ENCODE assay signal across 8 mouse cellular contexts in genomic region chrX:101641161-101641530, GRCm38 (mm10). TPM values are rescaled to one million over a fixed set of nuclear protein-coding genes. Genes with fewer than 3 reads are reported as not detected.
DNase-seq lines count a peak whose midpoint lies in the region; ATAC-seq lines count a peak whose summit lies in the region.

No protein-coding gene starts in this region.

- no peak for DNase-seq in lung, adult 18-20 months
- DNase-seq in limb, embryonic 10.5 days (ENCODE audit: low spot score) = no peak
- DNase-seq in layer of hippocampus, adult 8-10 months (ENCODE audit: low spot score in 2 of 2) = no peak
- no peak for DNase-seq in left cerebral cortex, postnatal 4 days
- DNase-seq in adrenal gland, adult 8-10 months = no peak

- H3K9me3 ChIP-seq in lung, embryonic 16.5 days (ENCODE audit: control insufficient read depth, low read length) = no peaks in the 10 kb centered on the region
- H3K9me3 ChIP-seq in embryonic facial prominence, embryonic 13.5 days = no peaks in the 10 kb centered on the region
- H3K9me3 ChIP-seq in limb, embryonic 10.5 days (replicated peaks) = no peaks in the 10 kb centered on the region
- no peaks in the 10 kb centered on the region for H3K9me3 ChIP-seq in neural tube, embryonic 15.5 days (replicated peaks)

- H3K9ac ChIP-seq in lung, embryonic 16.5 days (ENCODE audit: low read length) = peak overlapping the region; percentile 83
- H3K9ac ChIP-seq in embryonic facial prominence, embryonic 13.5 days = peak overlapping the region; percentile 85
- H3K9ac ChIP-seq in neural tube, embryonic 15.5 days (replicated peaks) = peak overlapping the region; percentile 73

- ATAC-seq in lung, embryonic 16.5 days (ENCODE audit: low read depth) = no peak
- ATAC-seq in embryonic facial prominence, embryonic 13.5 days (ENCODE audit: insufficient number of reproducible peaks, insufficient read depth, low FRiP score, low TSS enrichment, low read depth) = no peak
- no peak for ATAC-seq in neural tube, embryonic 15.5 days (ENCODE audit: low FRiP score)

- intact Hi-C loops in left cerebral cortex, postnatal 4 days (cut with DNase I) = no loop called here

- peak overlapping the region; percentile 76 for H3K27ac ChIP-seq in lung, embryonic 16.5 days (ENCODE audit: low read length)
- peak overlapping the region; percentile 87; the same call in 1 of the 2 replicates for H3K27ac ChIP-seq in embryonic facial prominence, embryonic 13.5 days
- peak overlapping the region; percentile 92 for H3K27ac ChIP-seq in limb, embryonic 10.5 days
- peak overlapping the region; percentile 89 for H3K27ac ChIP-seq in neural tube, embryonic 15.5 days (replicated peaks)

- H3K27me3 ChIP-seq in lung, embryonic 16.5 days (ENCODE audit: control insufficient read depth, insufficient read depth, low read depth, low read length) = peaks cover 2% of the 10 kb centered on the region
- H3K27me3 ChIP-seq in embryonic facial prominence, embryonic 13.5 days = peaks cover 44% of the 10 kb centered on the region
- H3K27me3 ChIP-seq in limb, embryonic 10.5 days (ENCODE audit: low read depth, poor library complexity, severe bottlenecking) = peaks cover 75% of the 10 kb centered on the region
- 0 out of 2 replicates have a peak, but pooled peaks cover 8% of the 10 kb centered on the region for H3K27me3 ChIP-seq in neural tube, embryonic 15.5 days (replicated peaks)

- peak overlapping the region; percentile 66 for H3K4me3 ChIP-seq in lung, embryonic 16.5 days (ENCODE audit: low read length)
- H3K4me3 ChIP-seq in embryonic facial prominence, embryonic 13.5 days = peak overlapping the region; percentile 66
- H3K4me3 ChIP-seq in limb, embryonic 10.5 days = peak overlapping the region; percentile 70
- H3K4me3 ChIP-seq in neural tube, embryonic 15.5 days (replicated peaks) = peak overlapping the region; percentile 62

- H3K4me1 ChIP-seq in lung, embryonic 16.5 days (replicated peaks; ENCODE audit: control insufficient read depth, insufficient read depth, low read length) = no peaks in the 10 kb centered on the region
- peaks cover 8% of the 10 kb centered on the region; the same call in 1 of the 2 replicates for H3K4me1 ChIP-seq in embryonic facial prominence, embryonic 13.5 days
- H3K4me1 ChIP-seq in limb, embryonic 10.5 days = peaks cover 6% of the 10 kb centered on the region; the same call in 1 of the 2 replicates
- H3K4me1 ChIP-seq in neural tube, embryonic 15.5 days = peaks cover 13% of the 10 kb centered on the region

- H3K36me3 ChIP-seq in lung, embryonic 16.5 days (ENCODE audit: control insufficient read depth, insufficient read depth, low read length) = no peaks in the 10 kb centered on the region
- H3K36me3 ChIP-seq in embryonic facial prominence, embryonic 13.5 days = no peaks in the 10 kb centered on the region
- peaks cover 23% of the 10 kb centered on the region for H3K36me3 ChIP-seq in limb, embryonic 10.5 days
- H3K36me3 ChIP-seq in neural tube, embryonic 15.5 days = no peaks in the 10 kb centered on the region

- 11% methylated on average over 6 of the region's 6 CpGs for WGBS in lung, embryonic 16.5 days
- 13% methylated on average over 6 of the region's 6 CpGs for WGBS in embryonic facial prominence, embryonic 13.5 days
- WGBS in limb, embryonic 10.5 days = 6% methylated on average over 6 of the region's 6 CpGs
- WGBS in neural tube, embryonic 15.5 days = 24% methylated on average over 6 of the region's 6 CpGs

- peak overlapping the region; percentile 65 for H3K4me2 ChIP-seq in lung, embryonic 16.5 days (ENCODE audit: low read depth, low read length)
- peak overlapping the region; percentile 62 for H3K4me2 ChIP-seq in embryonic facial prominence, embryonic 13.5 days
- peak overlapping the region; percentile 56 for H3K4me2 ChIP-seq in neural tube, embryonic 15.5 days

RNA-seq across cellular contexts. Expression of gene Ogt, which starts 1.3 kb away (rescaled TPM):
- polyA plus RNA-seq in lung, embryonic 16.5 days (2015; fragmentation: Nextera tagmentation; extraction: Ambion mirVana) = 149 and 150 TPM in 2 replicates
- polyA plus RNA-seq in embryonic facial prominence, embryonic 13.5 days (2015; fragmentation: Nextera tagmentation; extraction: Ambion mirVana) = 179 and 208 TPM in 2 replicates
- polyA plus RNA-seq in limb, embryonic 10.5 days (2016; fragmentation: Nextera tagmentation; extraction: Ambion mirVana) = 114 and 144 TPM in 2 replicates
- 165 and 168 TPM in 2 replicates for polyA plus RNA-seq in neural tube, embryonic 15.5 days (2015; fragmentation: Nextera tagmentation; extraction: Ambion mirVana)
- total RNA-seq in layer of hippocampus, adult 8-10 months (2022) = 100 to 1,000 TPM; 185 to 278 (median 222) TPM
- total RNA-seq in left cerebral cortex, postnatal 4 days (2021) = 100 to 1,000 TPM; 211 to 228 TPM
- total RNA-seq in adrenal gland, adult 8-10 months (2022) = 100 to 1,000 TPM; 180 to 279 (median 225) TPM
